ENCODE assay signal across 30 mouse cellular contexts in the genomic region with DNA sequence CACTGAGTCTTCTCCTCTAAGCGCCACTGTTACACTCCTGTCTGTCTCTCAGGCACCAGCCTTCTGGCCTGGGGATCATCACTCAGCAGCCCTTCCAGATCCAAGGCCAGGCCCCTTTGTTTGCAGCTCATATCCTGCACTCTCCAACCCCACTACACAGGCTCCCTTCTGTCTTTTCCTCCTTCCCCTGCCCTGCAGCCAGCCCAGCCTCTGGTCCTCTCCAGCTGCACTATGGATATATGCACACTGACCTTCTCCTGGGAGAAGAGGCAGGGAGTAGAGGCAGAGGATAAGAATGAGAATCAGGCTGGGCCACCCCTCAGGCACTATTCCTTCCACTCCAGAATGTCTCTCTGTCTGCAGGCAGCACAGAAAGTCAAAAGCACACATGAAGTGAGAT. TPM values are rescaled to one million over a fixed set of nuclear protein-coding genes. Genes with fewer than 3 reads are reported as not detected.
DNase-seq lines count a peak whose midpoint lies in the region; ATAC-seq lines count a peak whose summit lies in the region.
"Had no signal": no experiment of that assay in that cellular context is flagged by ENCODE, and none has a peak within 500 bp of the region (broad histone marks: within the 10 kb centered on the region; RNA-seq: fewer than 3 reads in every experiment).

No protein-coding gene starts in this region.

- no peak for ATAC-seq in heart, embryonic 13.5 days (ENCODE audit: extremely low read depth, insufficient number of reproducible peaks, low FRiP score, low TSS enrichment)
- ATAC-seq in kidney, embryonic 16.5 days (ENCODE audit: low FRiP score, low TSS enrichment), result no peak
- ATAC-seq in erythroblast, adult 5-6 weeks (replicated peaks; ENCODE audit: low FRiP score, poor library complexity, severe bottlenecking), result no peak
- ATAC-seq: activated CD4-positive, CD25-positive, alpha-beta regulatory T cell, adult 4 months; CD4-positive, CD25-positive, alpha-beta regulatory T cell, adult 4 months; forebrain, embryonic 15.5 days; intestine, postnatal 0 days had no signal

- WGBS in heart, embryonic 13.5 days, result 27% methylated on average over 1 of the region's 1 CpGs
- 50% methylated on average over 1 of the region's 1 CpGs for WGBS in embryonic facial prominence, embryonic 10.5 days
- 71% methylated on average over 1 of the region's 1 CpGs for WGBS in kidney, embryonic 16.5 days

- peaks cover 28% of the 10 kb centered on the region for H3K4me1 ChIP-seq in heart, embryonic 13.5 days
- peaks cover 62% of the 10 kb centered on the region for H3K4me1 ChIP-seq in embryonic facial prominence, embryonic 10.5 days
- peaks cover 25% of the 10 kb centered on the region for H3K4me1 ChIP-seq in kidney, embryonic 16.5 days (ENCODE audit: insufficient read depth, low read length)
- H3K4me1 ChIP-seq: megakaryocyte, embryonic 14.5 days had no signal

- H3K4me3 ChIP-seq in heart, embryonic 13.5 days, result no peak overlapping the region
- H3K4me3 ChIP-seq in embryonic facial prominence, embryonic 10.5 days, result no peak overlapping the region
- H3K4me3 ChIP-seq in kidney, embryonic 16.5 days (ENCODE audit: low read length), result no peak overlapping the region
- H3K4me3 ChIP-seq: forebrain, embryonic 10.5 days; forebrain, embryonic 15.5 days; limb, embryonic 13.5 days; midbrain, embryonic 12.5 days; myocyte; neural tube, embryonic 12.5 days had no signal

- peak; percentile 48 for DNase-seq in adrenal gland, postnatal 10 days
- DNase-seq in adrenal gland, postnatal 4 days (ENCODE audit: low spot score in 2 of 2), result no peak
- no peak for DNase-seq in heart, adult 8-10 months (ENCODE audit: low spot score)
- DNase-seq in 3T3-L1 (ENCODE audit: low read depth, low spot score), result peak; percentile 43
- DNase-seq in embryonic facial prominence, embryonic 10.5 days (ENCODE audit: low spot score), result no peak
- DNase-seq: cerebellum, adult 11-12 months; cerebellum, adult 9-11 months; heart, adult 11 months; kidney, adult 9 months; kidney, postnatal 14 days; layer of hippocampus, adult 9-11 months; thymus, adult 2 months; thymus, postnatal 36 days had no signal

- no peaks in the 10 kb centered on the region for H3K9me3 ChIP-seq in heart, embryonic 13.5 days
- H3K9me3 ChIP-seq in embryonic facial prominence, embryonic 10.5 days, result no peaks in the 10 kb centered on the region
- H3K9me3 ChIP-seq in kidney, embryonic 16.5 days (ENCODE audit: low read length), result no peaks in the 10 kb centered on the region
- H3K9me3 ChIP-seq: forebrain, embryonic 10.5 days; forebrain, embryonic 15.5 days; limb, embryonic 13.5 days; megakaryocyte, embryonic 14.5 days; midbrain, embryonic 12.5 days; neural tube, embryonic 12.5 days had no signal

- H3K27me3 ChIP-seq in heart, embryonic 13.5 days (replicated peaks), result peaks cover 76% of the 10 kb centered on the region
- peaks cover 82% of the 10 kb centered on the region for H3K27me3 ChIP-seq in embryonic facial prominence, embryonic 10.5 days (replicated peaks; ENCODE audit: low read depth, poor library complexity, severe bottlenecking)
- H3K27me3 ChIP-seq in kidney, embryonic 16.5 days (ENCODE audit: insufficient read depth, low read length), result peaks cover 25% of the 10 kb centered on the region

- H3K36me3 ChIP-seq in heart, embryonic 13.5 days, result no peaks in the 10 kb centered on the region
- no peaks in the 10 kb centered on the region for H3K36me3 ChIP-seq in embryonic facial prominence, embryonic 10.5 days (replicated peaks)
- no peaks in the 10 kb centered on the region for H3K36me3 ChIP-seq in kidney, embryonic 16.5 days (ENCODE audit: insufficient read depth, low read length)
- H3K36me3 ChIP-seq: forebrain, embryonic 10.5 days; forebrain, embryonic 15.5 days; limb, embryonic 13.5 days; midbrain, embryonic 12.5 days; neural tube, embryonic 12.5 days had no signal

- peak overlapping the region; percentile 28 for H3K27ac ChIP-seq in heart, embryonic 13.5 days (replicated peaks)
- peak overlapping the region; percentile 63; the same call in 1 of the 2 replicates for H3K27ac ChIP-seq in embryonic facial prominence, embryonic 10.5 days (replicated peaks)
- no peak overlapping the region for H3K27ac ChIP-seq in kidney, embryonic 16.5 days (ENCODE audit: low read length)
- H3K27ac ChIP-seq: forebrain, embryonic 10.5 days; forebrain, embryonic 15.5 days; hindbrain, embryonic 14.5 days; limb, embryonic 13.5 days; midbrain, embryonic 12.5 days; neural tube, embryonic 12.5 days had no signal

- H3K4me2 ChIP-seq in heart, embryonic 13.5 days, result no peak overlapping the region
- H3K4me2 ChIP-seq in kidney, embryonic 16.5 days (replicated peaks; ENCODE audit: low read depth, low read length), result no peak overlapping the region
- H3K4me2 ChIP-seq: forebrain, embryonic 15.5 days; hindbrain, embryonic 14.5 days; limb, embryonic 13.5 days; liver, embryonic 11.5 days; midbrain, embryonic 12.5 days; neural tube, embryonic 12.5 days had no signal

- H3K9ac ChIP-seq in heart, embryonic 13.5 days, result no peak overlapping the region
- no peak overlapping the region for H3K9ac ChIP-seq in kidney, embryonic 16.5 days (replicated peaks; ENCODE audit: low read length)
- H3K9ac ChIP-seq: forebrain, embryonic 15.5 days; hindbrain, embryonic 14.5 days; limb, embryonic 13.5 days; midbrain, embryonic 12.5 days; neural tube, embryonic 12.5 days had no signal

RNA-seq across cellular contexts. Expression of a gene that starts 48.4 kb away (rescaled TPM):
- total RNA-seq in adrenal gland, postnatal 10 days (2021), result 100 to 1,000 TPM; 136 to 142 TPM
- 100 to 1,000 TPM; 179 to 231 TPM for total RNA-seq in adrenal gland, postnatal 4 days (2021)
- polyA plus RNA-seq in heart, embryonic 13.5 days (2015; fragmentation: Nextera tagmentation; extraction: Ambion mirVana), result 9.4 and 12.8 TPM in 2 replicates
- 10 to 100 TPM in 3 of 4 experiments, 1 to 10 TPM in 1; 8.9 to 12.7 (median 10.2) TPM for total RNA-seq in heart, adult 8-10 months (2022)
- polyA plus RNA-seq in embryonic facial prominence, embryonic 10.5 days (2016; fragmentation: Nextera tagmentation; extraction: Ambion mirVana), result 58.3 and 64.8 TPM in 2 replicates
- polyA plus RNA-seq in kidney, embryonic 16.5 days (2015; fragmentation: Nextera tagmentation; extraction: Ambion mirVana), result 52.6 and 60.5 TPM in 2 replicates
- not detected in 2 replicates for total RNA-seq in erythroblast, adult 5-6 weeks (2015; ENCODE audit: low replicate concordance)
- not detected in 2 replicates for total RNA-seq in erythroblast, adult 5-6 weeks (2017; ENCODE audit: low replicate concordance)
- total RNA-seq: common myeloid progenitor, adult 5-6 weeks; hematopoietic stem cell, adult 5-6 weeks had no signal
- polyA plus RNA-seq: activated CD4-positive, CD25-positive, alpha-beta regulatory T cell, adult 4 months had no signal

Comparison
In these comparisons a context has a peak if more than half of its experiments do, and no peak if none do; other contexts are left out.
1. DNase-seq: peak in adrenal gland, postnatal 10 days (single experiment) and 3T3-L1 (single experiment); none in adrenal gland, postnatal 4 days (0 of 2), heart, adult 8-10 months (single experiment) and embryonic facial prominence, embryonic 10.5 days (single experiment).
2. RNA of a gene that starts 48.4 kb away (total RNA-seq): 179 to 231 TPM in adrenal gland, postnatal 4 days and 136 to 142 TPM in adrenal gland, postnatal 10 days; 8.9 to 12.7 TPM in heart, adult 8-10 months and not detected in erythroblast, adult 5-6 weeks; every median in the first group is over 4 times any median in the second.